9 mouse cellular contexts compared by ENCODE assay signal in the genomic region with DNA sequence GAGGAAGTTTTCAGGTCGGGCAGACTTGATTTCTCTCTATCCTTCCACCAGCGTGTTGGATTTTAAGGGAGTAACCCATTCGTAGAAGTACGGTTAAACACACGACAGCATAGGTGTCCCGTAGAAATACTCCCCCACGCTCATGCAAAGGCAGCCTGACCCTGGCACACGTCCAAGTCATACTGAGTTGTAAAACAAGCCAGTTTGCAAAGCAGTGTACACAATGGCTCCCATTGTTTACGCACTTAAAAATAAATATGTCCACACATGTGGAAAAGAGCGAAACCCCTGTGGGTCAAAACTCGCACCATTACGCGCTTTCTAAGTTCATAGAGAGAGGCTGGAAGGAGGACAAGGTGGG. TPM values are rescaled to one million over a fixed set of nuclear protein-coding genes. Genes with fewer than 3 reads are reported as not detected.
DNase-seq lines count a peak whose midpoint lies in the region; ATAC-seq lines count a peak whose summit lies in the region.
"Had no signal": no experiment of that assay in that cellular context is flagged by ENCODE, and none has a peak within 500 bp of the region (broad histone marks: within the 10 kb centered on the region; RNA-seq: fewer than 3 reads in every experiment).

No protein-coding gene starts in this region.

- H3K4me2 ChIP-seq in embryonic facial prominence, embryonic 13.5 days, result peak overlapping the region; percentile 30; the same call in 1 of the 2 replicates

- peak; percentile 44; the same call in 1 of the 2 replicates for ATAC-seq in embryonic facial prominence, embryonic 13.5 days (ENCODE audit: insufficient number of reproducible peaks, insufficient read depth, low FRiP score, low TSS enrichment, low read depth)
- ATAC-seq in megakaryocyte, adult 5-6 weeks (ENCODE audit: poor library complexity, severe bottlenecking), result no peak
- ATAC-seq: forebrain, embryonic 16.5 days had no signal

- H3K4me3 ChIP-seq in embryonic facial prominence, embryonic 13.5 days, result no peak overlapping the region

- H3K9ac ChIP-seq in embryonic facial prominence, embryonic 13.5 days, result no peak overlapping the region

- intact Hi-C loops in left cerebral cortex, postnatal 14 days (cut with DNase I), result no loop called here

- H3K9me3 ChIP-seq in embryonic facial prominence, embryonic 13.5 days, result no peaks in the 10 kb centered on the region

- peak; percentile 24 for DNase-seq in kidney, adult 9 months
- no peak for DNase-seq in kidney, adult 8-10 months
- peak; percentile 56 for DNase-seq in kidney, postnatal 10 days
- peak; percentile 43 for DNase-seq in lung, postnatal 14 days
- DNase-seq in left cerebral cortex, postnatal 14 days (ENCODE audit: low spot score in 2 of 2), result no peak
- DNase-seq: cerebellum, adult 11 months had no signal

- H3K27me3 ChIP-seq in embryonic facial prominence, embryonic 13.5 days, result no peaks in the 10 kb centered on the region

- WGBS in embryonic facial prominence, embryonic 13.5 days, result 42% methylated on average over 13 of the region's 13 CpGs

- H3K27ac ChIP-seq in embryonic facial prominence, embryonic 13.5 days, result peak overlapping the region; percentile 80

- H3K36me3 ChIP-seq in embryonic facial prominence, embryonic 13.5 days, result no peaks in the 10 kb centered on the region

- H3K4me1 ChIP-seq in embryonic facial prominence, embryonic 13.5 days, result peaks cover 29% of the 10 kb centered on the region

RNA-seq across cellular contexts. Expression of gene Park7, which starts 24.3 kb away (rescaled TPM):
- polyA plus RNA-seq in embryonic facial prominence, embryonic 13.5 days (2015; fragmentation: Nextera tagmentation; extraction: Ambion mirVana), result 449 and 477 TPM in 2 replicates
- 100 to 1,000 TPM; 203 to 206 TPM for total RNA-seq in left cerebral cortex, postnatal 14 days (2021)
- 118 and 123 TPM in 2 replicates for total RNA-seq in megakaryocyte, adult 5-6 weeks (2015)
- 153 and 156 TPM in 2 replicates for total RNA-seq in megakaryocyte, adult 5-6 weeks (2017)

RNA-seq across cellular contexts. Expression of gene Tnfrsf9, which starts 24.4 kb away (rescaled TPM):
- 0.39 and 0.51 TPM in 2 replicates for polyA plus RNA-seq in embryonic facial prominence, embryonic 13.5 days (2015; fragmentation: Nextera tagmentation; extraction: Ambion mirVana)
- total RNA-seq in left cerebral cortex, postnatal 14 days (2021), result under 1 TPM; 0.36 to 0.40 TPM
- total RNA-seq in megakaryocyte, adult 5-6 weeks (2015), result 0.11 and 2.2 TPM in 2 replicates
- total RNA-seq in megakaryocyte, adult 5-6 weeks (2017), result 0.26 and 0.81 TPM in 2 replicates

RNA-seq across cellular contexts. Expression of gene Errfi1, which starts 36.2 kb away (rescaled TPM):
- polyA plus RNA-seq in embryonic facial prominence, embryonic 13.5 days (2015; fragmentation: Nextera tagmentation; extraction: Ambion mirVana), result 23.1 and 25.8 TPM in 2 replicates
- 10 to 100 TPM; 24.2 to 33.2 TPM for total RNA-seq in left cerebral cortex, postnatal 14 days (2021)
- total RNA-seq in megakaryocyte, adult 5-6 weeks (2015), result 1.8 and 3.7 TPM in 2 replicates
- total RNA-seq in megakaryocyte, adult 5-6 weeks (2017), result 2.3 and 3.4 TPM in 2 replicates

Comparison
In these comparisons a context has a peak if more than half of its experiments do, and no peak if none do; other contexts are left out.
1. DNase-seq: peak in kidney, adult 9 months (single experiment), kidney, postnatal 10 days (single experiment) and lung, postnatal 14 days (single experiment); none in kidney, adult 8-10 months (0 of 2) and left cerebral cortex, postnatal 14 days (0 of 2).
2. RNA of gene Errfi1, which starts 36.2 kb away (total RNA-seq): 24.2 to 33.2 TPM in left cerebral cortex, postnatal 14 days; 1.8 to 3.7 TPM in megakaryocyte, adult 5-6 weeks; every median in the first group is over 4 times any median in the second.